ENCODE assay signal across 9 mouse cellular contexts in the genomic region with DNA sequence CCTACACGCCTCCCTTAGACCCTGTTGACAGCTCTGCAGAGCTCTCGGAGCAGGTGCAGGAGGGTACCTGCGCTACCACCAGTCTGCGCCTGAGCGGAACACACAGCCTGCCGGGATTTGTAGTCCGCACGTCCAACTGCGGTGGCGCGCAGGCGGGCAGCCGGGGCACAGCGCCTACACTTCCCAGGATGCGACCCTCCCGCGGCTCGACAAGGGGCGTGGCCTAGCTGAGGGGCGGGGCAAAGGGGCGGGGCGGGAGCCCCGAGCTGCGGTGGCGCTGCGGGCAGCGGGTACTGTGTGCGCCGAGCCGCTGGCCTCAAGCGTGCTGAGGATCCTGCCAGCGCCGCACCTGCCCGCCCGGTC. TPM values are rescaled to one million over a fixed set of nuclear protein-coding genes. Genes with fewer than 3 reads are reported as not detected.
A peak's percentile ranks its signal among the peaks of the same experiment; 100 is the strongest.
DNase-seq lines count a peak whose midpoint lies in the region; ATAC-seq and TF ChIP-seq lines count a peak whose summit lies in the region.
"Had no signal": no experiment of that assay in that cellular context is flagged by ENCODE, and none has a peak within 500 bp of the region (broad histone marks: within the 10 kb centered on the region; RNA-seq: fewer than 3 reads in every experiment).

A gene (plus strand): TSS at position 242 of the 363 bp plus-strand sequence.

- H3K27me3 ChIP-seq in forebrain, embryonic 10.5 days (ENCODE audit: poor library complexity, severe bottlenecking), result peaks cover 57% of the 10 kb centered on the region
- peaks cover 39% of the 10 kb centered on the region for H3K27me3 ChIP-seq in heart, embryonic 14.5 days (ENCODE audit: control insufficient read depth, insufficient read depth, low read length)
- H3K27me3 ChIP-seq in liver, embryonic 11.5 days (replicated peaks; ENCODE audit: control insufficient read depth, insufficient read depth, low read length), result peaks cover 46% of the 10 kb centered on the region
- H3K27me3 ChIP-seq in myocyte (ENCODE audit: control insufficient read depth, insufficient read depth, insufficient read length), result peaks cover 37% of the 10 kb centered on the region

- peak; percentile 90 to 92 for DNase-seq in B cell, adult 2 months
- DNase-seq in brain, embryonic 18.5 days (ENCODE audit: low read depth, low spot score), result peak; percentile 92
- peak; percentile 94 for DNase-seq in forebrain, embryonic 10.5 days (ENCODE audit: extremely low spot score, low spot score)
- peak; percentile 95 for DNase-seq in kidney, postnatal 10 days
- peak; percentile 89 for DNase-seq in liver, embryonic 11.5 days (ENCODE audit: low spot score)
- DNase-seq in spleen, postnatal 4 days (ENCODE audit: low spot score in 2 of 2), result peak; percentile 78 to 88

- peak within 1 kb of the TSS; percentile 65 for H3K4me3 ChIP-seq in forebrain, embryonic 10.5 days
- peak within 1 kb of the TSS; percentile 61 to 73 for H3K4me3 ChIP-seq in heart, embryonic 14.5 days (ENCODE audit: control insufficient read depth in 1 of 2, insufficient read depth in 1 of 2, low read depth in 1 of 2, low read length in 2 of 2)
- H3K4me3 ChIP-seq in liver, embryonic 11.5 days (ENCODE audit: low read depth, low read length), result peak within 1 kb of the TSS; percentile 64
- H3K4me3 ChIP-seq in myocyte, result peak within 1 kb of the TSS; percentile 9

- H3K4me1 ChIP-seq in forebrain, embryonic 10.5 days, result peaks cover 29% of the 10 kb centered on the region
- H3K4me1 ChIP-seq in heart, embryonic 14.5 days (ENCODE audit: control insufficient read depth in 2 of 2, insufficient read depth in 2 of 2, low read length in 2 of 2), result peaks cover 11% of the 10 kb centered on the region in 2 experiments; a peak in 3 of 4 replicates
- no peaks in the 10 kb centered on the region for H3K4me1 ChIP-seq in liver, embryonic 11.5 days (replicated peaks; ENCODE audit: control insufficient read depth, insufficient read depth, low read length)

- H3K4me2 ChIP-seq in heart, embryonic 14.5 days (ENCODE audit: low read length), result peak within 1 kb of the TSS; percentile 100
- H3K4me2 ChIP-seq in liver, embryonic 11.5 days, result peak within 1 kb of the TSS; percentile 100
- H3K4me2 ChIP-seq in myocyte (ENCODE audit: low read depth), result peak within 1 kb of the TSS; percentile 77

- peak; percentile 90 for ATAC-seq in heart, embryonic 14.5 days (ENCODE audit: insufficient number of reproducible peaks, insufficient read depth, low FRiP score, low read depth)
- peak; percentile 94 for ATAC-seq in liver, embryonic 11.5 days (replicated peaks; ENCODE audit: low FRiP score)

- 1% methylated on average over 35 of the region's 35 CpGs for WGBS in forebrain, embryonic 10.5 days
- under 1% methylated on average over 35 of the region's 35 CpGs for WGBS in heart, embryonic 14.5 days
- 0% methylated on average over 34 of the region's 35 CpGs for WGBS in liver, embryonic 11.5 days

- no peak within 1 kb of the TSS for H3ac ChIP-seq in myocyte (ENCODE audit: control insufficient read depth, insufficient read length)

- H3K9me3 ChIP-seq in forebrain, embryonic 10.5 days, result no peaks in the 10 kb centered on the region
- no peaks in the 10 kb centered on the region for H3K9me3 ChIP-seq in heart, embryonic 14.5 days (ENCODE audit: control insufficient read depth, low read length)
- H3K9me3 ChIP-seq in liver, embryonic 11.5 days (ENCODE audit: control insufficient read depth, low read length), result no peaks in the 10 kb centered on the region
- H3K9me3 ChIP-seq: G1E had no signal

- H3K9ac ChIP-seq in heart, embryonic 14.5 days (ENCODE audit: low read length), result peak within 1 kb of the TSS; percentile 75
- peak within 1 kb of the TSS; percentile 26; the same call in 1 of the 2 replicates for H3K9ac ChIP-seq in liver, embryonic 11.5 days (ENCODE audit: low read depth, low read length)

- H3K27ac ChIP-seq in forebrain, embryonic 10.5 days, result no peak within 1 kb of the TSS
- H3K27ac ChIP-seq in heart, embryonic 14.5 days (replicated peaks in 1 of 2; ENCODE audit: control insufficient read depth in 1 of 2, insufficient read depth in 1 of 2, low read depth in 2 of 2, low read length in 2 of 2), result no peak within 1 kb of the TSS
- no peak within 1 kb of the TSS for H3K27ac ChIP-seq in liver, embryonic 11.5 days (ENCODE audit: low read depth, low read length)

- no peaks in the 10 kb centered on the region for H3K36me3 ChIP-seq in forebrain, embryonic 10.5 days (replicated peaks)
- no peaks in the 10 kb centered on the region for H3K36me3 ChIP-seq in heart, embryonic 14.5 days (ENCODE audit: control insufficient read depth, insufficient read depth, low read length)
- no peaks in the 10 kb centered on the region for H3K36me3 ChIP-seq in liver, embryonic 11.5 days (ENCODE audit: control insufficient read depth, insufficient read depth, low read length)
- no peaks in the 10 kb centered on the region for H3K36me3 ChIP-seq in myocyte (ENCODE audit: control insufficient read depth, insufficient read depth)
- H3K36me3 ChIP-seq: G1E had no signal

- TF ChIP-seq POLR2A in myocyte (IDR thresholded peaks at IDR 0.05; ENCODE audit: insufficient read length, low read depth), result peak; percentile 39

- no peaks in the 10 kb centered on the region for H3K79me2 ChIP-seq in myocyte (ENCODE audit: control insufficient read depth, insufficient read depth)

TF ChIP-seq in myocyte, 11 proteins besides CTCF, POLR2A, EP300 and RAD21:
- TF ChIP-seq MYOG (IDR thresholded peaks at IDR 0.05; ENCODE audit: control insufficient read depth in 1 of 3, insufficient read depth in 1 of 3, insufficient read length in 2 of 3, low read depth in 2 of 3), result peak in 1 of 3 experiments; percentile 43
- TF ChIP-seq E2F4 (IDR thresholded peaks at IDR 0.05; ENCODE audit: insufficient read depth), result no peak
- peak; percentile 10 for TF ChIP-seq TCF12 (IDR thresholded peaks at IDR 0.05; ENCODE audit: insufficient read depth, poor library complexity, severe bottlenecking)
- TF ChIP-seq REST (IDR thresholded peaks at IDR 0.05; ENCODE audit: insufficient read depth, insufficient read length), result no peak
- TF ChIP-seq MYOD1 (IDR thresholded peaks at IDR 0.05; ENCODE audit: control insufficient read depth in 1 of 3, insufficient read length in 2 of 3, low read depth in 2 of 3), result peak; percentile 84 to 98 (median 96)

RNA-seq across cellular contexts. Expression of the gene that starts here (rescaled TPM):
- polyA plus RNA-seq in forebrain, embryonic 10.5 days (2016; fragmentation: Nextera tagmentation; extraction: Ambion mirVana), result 0.49 TPM in 1 of 2 replicates, not detected in the other
- 3.7 and 4.0 TPM in 2 replicates for polyA plus RNA-seq in heart, embryonic 14.5 days (2014; fragmentation: Nextera tagmentation; extraction: Ambion mirVana)
- polyA plus RNA-seq in liver, embryonic 11.5 days (2014; fragmentation: Nextera tagmentation; extraction: Ambion mirVana), result 0.18 and 0.29 TPM in 2 replicates
- 11.9 TPM for polyA plus RNA-seq in myocyte (2012; fragmentation: generic; extraction: Trizol)
- polyA plus RNA-seq: G1E had no signal

Comparison
In these comparisons a context has a peak if more than half of its experiments do, and no peak if none do; other contexts are left out.
1. Peak in DNase-seq and H3K4me3 ChIP-seq in forebrain, embryonic 10.5 days; RNA of the gene not detected or under 1 TPM.
2. Peak in DNase-seq, ATAC-seq, H3K4me3 ChIP-seq, H3K9ac ChIP-seq and H3K4me2 ChIP-seq in liver, embryonic 11.5 days; RNA of the gene not detected or under 1 TPM.
3. H3K4me3 ChIP-seq: peak in every context shown above with its lines; median percentile 67 in heart, embryonic 14.5 days; 65 in forebrain, embryonic 10.5 days; 64 in liver, embryonic 11.5 days; 9 in myocyte.